Mouse (Mus musculus): ENCODE results near the gene Metrn. TPM values are rescaled to one million over a fixed set of nuclear protein-coding genes. Genes with fewer than 3 reads are reported as not detected.

Metrn gene
- total RNA-seq, 1 experiment: 46.1 TPM

DNA sequence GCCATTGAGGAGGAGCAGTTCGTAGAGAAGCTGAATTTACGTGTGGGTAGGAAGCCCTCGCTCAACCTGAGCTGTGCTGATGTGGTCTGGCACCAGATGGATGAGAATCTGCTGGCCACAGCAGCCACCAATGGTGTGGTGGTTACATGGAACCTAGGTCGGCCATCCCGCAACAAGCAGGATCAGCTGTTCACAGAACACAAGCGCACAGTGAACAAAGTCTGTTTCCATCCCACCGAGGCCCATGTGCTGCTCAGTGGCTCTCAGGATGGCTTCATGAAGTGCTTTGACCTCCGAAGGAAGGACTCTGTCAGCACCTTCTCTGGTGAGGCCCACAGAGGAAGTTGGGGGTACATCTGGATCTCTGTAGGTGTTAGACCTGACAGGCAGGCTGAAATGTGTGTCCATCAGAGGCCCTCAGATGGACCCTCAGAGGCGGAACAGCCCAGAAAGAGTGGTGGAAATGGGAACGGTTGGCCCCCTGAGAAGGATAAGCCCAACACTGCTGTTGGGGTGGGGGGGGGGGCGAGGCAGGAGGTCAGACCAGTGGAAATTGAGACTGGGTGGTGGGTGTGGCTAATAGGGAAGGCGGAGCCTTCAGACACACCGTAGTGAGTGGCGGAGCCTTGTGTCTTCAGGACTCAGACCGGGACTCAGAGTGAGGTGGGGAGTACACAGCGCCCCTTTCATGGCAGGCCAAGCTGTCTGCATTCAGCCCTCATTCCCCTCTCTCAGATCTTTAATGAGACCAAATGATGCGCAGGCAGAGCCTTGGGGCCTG is 27.6 kb upstream of the Metrn start:
- in situ Hi-C loops (cut with MboI; ENCODE audit: low sequenced_read_pairs in 2 of 2, unreplicated experiment in 2 of 2): no loop called here
- peaks cover 0 to 23% of the 10 kb centered on the region in 2 experiments; a peak in 2 of 4 replicates for H3K4me1 ChIP-seq (ENCODE audit: control insufficient read depth in 2 of 2, insufficient read depth in 2 of 2, low read length in 2 of 2, poor library complexity in 1 of 2)

GRCm38 (mm10) chr17:25823452-25823851 is 26.5 kb upstream of the Metrn start, which contains the start of gene Wdr24:
TSS of gene Wdr24 (plus strand) at chr17:25823627.
- Histone ChIP-seq H3K4me3 (ENCODE audit: insufficient read depth in 1 of 2, low read depth in 1 of 2, low read length in 2 of 2, poor library complexity in 1 of 2, severe bottlenecking in 1 of 2) (peak within 1 kb of the TSS; percentile 78 to 98), H3K9ac (ENCODE audit: insufficient read depth, low read depth, low read length, poor library complexity, severe bottlenecking) (peak within 1 kb of the TSS; percentile 78), H3K4me1 (ENCODE audit: control insufficient read depth in 2 of 2, insufficient read depth in 2 of 2, low read length in 2 of 2, poor library complexity in 1 of 2) (peaks cover 0 to 27% of the 10 kb centered on the region in 2 experiments; a peak in 2 of 4 replicates), H3K36me3 (ENCODE audit: control insufficient read depth, insufficient read depth, low read length, poor library complexity, severe bottlenecking) (peaks cover 22% of the 10 kb centered on the region; the same call in 1 of the 2 replicates), H3K27ac (ENCODE audit: insufficient read depth, low read depth, low read length, poor library complexity, severe bottlenecking) (no peak within 1 kb of the TSS), H3K9me3 (ENCODE audit: control insufficient read depth, insufficient read depth, low read depth, low read length) (no peaks in the 10 kb centered on the region)
- peak; percentile 86 for DNase-seq (ENCODE audit: low read depth, low spot score)
- TF ChIP-seq HCFC1 (IDR thresholded peaks at IDR 0.05; ENCODE audit: borderline replicate concordance, insufficient read depth, low read length) (peak; percentile 82), ZNF384 (IDR thresholded peaks at IDR 0.05; ENCODE audit: low read depth, low read length) (no peak)
- in situ Hi-C loops (cut with MboI; ENCODE audit: low sequenced_read_pairs in 2 of 2, unreplicated experiment in 2 of 2): no loop called here

More for the DNA sequence above, 27.6 kb upstream of the Metrn start:
- H3K9ac ChIP-seq (ENCODE audit: insufficient read depth, low read depth, low read length, poor library complexity, severe bottlenecking): peak overlapping the region; percentile 78
- DNase-seq (ENCODE audit: low read depth, low spot score): no peak
- H3K36me3 ChIP-seq (ENCODE audit: control insufficient read depth, insufficient read depth, low read length, poor library complexity, severe bottlenecking): peaks cover 23% of the 10 kb centered on the region; the same call in 1 of the 2 replicates
- TF ChIP-seq MAFK (IDR thresholded peaks at IDR 0.05; ENCODE audit: insufficient read depth, low read depth, low read length): no peak
- no peak for TF ChIP-seq HCFC1 (IDR thresholded peaks at IDR 0.05; ENCODE audit: borderline replicate concordance, insufficient read depth, low read length)
- TF ChIP-seq ZC3H11A (IDR thresholded peaks at IDR 0.05; ENCODE audit: borderline replicate concordance, low read depth, low read length): no peak
- TF ChIP-seq CHD2 (IDR thresholded peaks at IDR 0.05; ENCODE audit: low read depth, low read length): no peak
- no peak for TF ChIP-seq ZNF384 (IDR thresholded peaks at IDR 0.05; ENCODE audit: low read depth, low read length)
- H3K27ac ChIP-seq (ENCODE audit: insufficient read depth, low read depth, low read length, poor library complexity, severe bottlenecking): no peak overlapping the region
- H3K9me3 ChIP-seq (ENCODE audit: control insufficient read depth, insufficient read depth, low read depth, low read length): no peaks in the 10 kb centered on the region
- peak overlapping the region; percentile 78 to 98 for H3K4me3 ChIP-seq (ENCODE audit: insufficient read depth in 1 of 2, low read depth in 1 of 2, low read length in 2 of 2, poor library complexity in 1 of 2, severe bottlenecking in 1 of 2)

DNA sequence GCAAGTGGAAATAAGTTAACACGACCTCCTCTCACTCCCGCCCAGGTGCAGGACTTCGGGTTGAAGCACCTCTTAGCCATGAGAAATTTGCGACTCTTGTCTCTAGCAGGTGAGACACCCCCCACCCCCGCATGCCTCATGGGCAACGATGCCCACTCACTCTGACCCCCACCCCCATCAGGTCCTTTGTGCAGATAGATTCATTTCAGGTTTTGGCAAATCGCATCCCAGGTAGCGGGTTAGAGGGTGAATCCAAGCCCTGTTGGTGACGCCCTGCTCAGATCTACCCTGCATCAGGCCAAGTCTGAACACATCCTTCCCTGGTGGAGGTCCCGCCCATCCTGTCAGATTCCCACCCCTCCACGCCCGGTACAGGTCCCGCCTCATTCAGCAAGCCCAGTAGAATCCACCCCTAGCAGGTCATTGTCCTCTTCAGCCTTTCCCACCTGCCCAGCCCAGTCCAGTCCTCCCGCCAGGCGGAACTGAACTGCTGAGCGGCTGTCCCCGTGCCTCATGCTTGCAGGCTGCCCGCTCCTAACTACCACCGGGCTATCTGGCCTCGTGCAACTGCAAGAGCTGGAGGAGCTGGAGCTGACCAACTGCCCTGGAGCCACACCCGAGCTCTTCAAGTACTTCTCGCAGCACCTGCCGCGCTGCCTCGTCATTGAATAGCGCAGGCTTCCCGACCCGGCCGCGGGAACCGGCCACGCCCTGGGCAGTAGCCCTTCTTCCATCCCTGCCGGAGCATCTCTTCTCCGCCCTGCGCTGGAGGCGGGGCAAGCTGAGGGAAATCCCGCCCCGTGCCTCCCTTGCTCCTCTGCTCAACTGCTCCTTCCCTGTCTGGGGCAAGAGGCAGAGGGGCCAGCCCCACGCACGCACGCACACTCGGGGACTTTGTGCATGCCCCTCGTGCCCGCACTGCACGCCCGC is 22.2 kb upstream of the Metrn start:
- Histone ChIP-seq H3K27ac (ENCODE audit: insufficient read depth, low read depth, low read length, poor library complexity, severe bottlenecking) (no peak overlapping the region), H3K9ac (ENCODE audit: insufficient read depth, low read depth, low read length, poor library complexity, severe bottlenecking) (peak overlapping the region; percentile 29)

GRCm38 (mm10) chr17:25817662-25818061 is 20.7 kb upstream of the Metrn start:
- Histone ChIP-seq H3K27ac (ENCODE audit: insufficient read depth, low read depth, low read length, poor library complexity, severe bottlenecking) (no peak overlapping the region), H3K9ac (ENCODE audit: insufficient read depth, low read depth, low read length, poor library complexity, severe bottlenecking) (no peak overlapping the region), H3K4me3 (ENCODE audit: insufficient read depth in 1 of 2, low read depth in 1 of 2, low read length in 2 of 2, poor library complexity in 1 of 2, severe bottlenecking in 1 of 2) (no peak overlapping the region), H3K36me3 (ENCODE audit: control insufficient read depth, insufficient read depth, low read length, poor library complexity, severe bottlenecking) (no peaks in the 10 kb centered on the region), H3K9me3 (ENCODE audit: control insufficient read depth, insufficient read depth, low read depth, low read length) (no peaks in the 10 kb centered on the region), H3K4me1 (ENCODE audit: control insufficient read depth in 2 of 2, insufficient read depth in 2 of 2, low read length in 2 of 2, poor library complexity in 1 of 2) (peaks cover 2 to 9% of the 10 kb centered on the region in 2 experiments; a peak in 2 of 4 replicates)
- DNase-seq (ENCODE audit: low read depth, low spot score): no peak
- no peak for TF ChIP-seq CHD2 (IDR thresholded peaks at IDR 0.05; ENCODE audit: low read depth, low read length)
- TF ChIP-seq MAFK (IDR thresholded peaks at IDR 0.05; ENCODE audit: insufficient read depth, low read depth, low read length): no peak
- TF ChIP-seq ZC3H11A (IDR thresholded peaks at IDR 0.05; ENCODE audit: borderline replicate concordance, low read depth, low read length): no peak
- no peak for TF ChIP-seq HCFC1 (IDR thresholded peaks at IDR 0.05; ENCODE audit: borderline replicate concordance, insufficient read depth, low read length)
- in situ Hi-C loops (cut with MboI; ENCODE audit: low sequenced_read_pairs in 2 of 2, unreplicated experiment in 2 of 2): no loop called here

More for the DNA sequence above, 22.2 kb upstream of the Metrn start:
- TF ChIP-seq MAFK (IDR thresholded peaks at IDR 0.05; ENCODE audit: insufficient read depth, low read depth, low read length): no peak
- in situ Hi-C loops (cut with MboI; ENCODE audit: low sequenced_read_pairs in 2 of 2, unreplicated experiment in 2 of 2): no loop called here
- H3K36me3 ChIP-seq (ENCODE audit: control insufficient read depth, insufficient read depth, low read length, poor library complexity, severe bottlenecking): no peaks in the 10 kb centered on the region
- peak overlapping the region; percentile 61 to 67 for H3K4me3 ChIP-seq (ENCODE audit: insufficient read depth in 1 of 2, low read depth in 1 of 2, low read length in 2 of 2, poor library complexity in 1 of 2, severe bottlenecking in 1 of 2)
- H3K4me1 ChIP-seq (ENCODE audit: control insufficient read depth in 2 of 2, insufficient read depth in 2 of 2, low read length in 2 of 2, poor library complexity in 1 of 2): peaks cover 2 to 11% of the 10 kb centered on the region in 2 experiments; a peak in 2 of 4 replicates
- H3K9me3 ChIP-seq (ENCODE audit: control insufficient read depth, insufficient read depth, low read depth, low read length): no peaks in the 10 kb centered on the region
- no peak for DNase-seq (ENCODE audit: low read depth, low spot score)

Data from ES-E14 (cell line).